Comparison of ENCODE assay signal across 25 mouse cellular contexts in genomic region chr3:79413492-79413891, GRCm38 (mm10).
A peak's percentile ranks its signal among the peaks of the same experiment; 100 is the strongest.
DNase-seq lines count a peak whose midpoint lies in the region; ATAC-seq and TF ChIP-seq lines count a peak whose summit lies in the region.
"Had no signal": no experiment of that assay in that cellular context is flagged by ENCODE, and none has a peak within 500 bp of the region (broad histone marks: within the 10 kb centered on the region; RNA-seq: fewer than 3 reads in every experiment).

No protein-coding gene starts in this region.

- no peaks in the 10 kb centered on the region for H3K9me3 ChIP-seq in forebrain, embryonic 10.5 days
- no peaks in the 10 kb centered on the region for H3K9me3 ChIP-seq in forebrain, embryonic 15.5 days
- no peaks in the 10 kb centered on the region for H3K9me3 ChIP-seq in hindbrain, embryonic 10.5 days
- H3K9me3 ChIP-seq in hindbrain, embryonic 14.5 days (ENCODE audit: control insufficient read depth, low read length) = no peaks in the 10 kb centered on the region
- H3K9me3 ChIP-seq in liver, postnatal 0 days (ENCODE audit: low read length) = no peaks in the 10 kb centered on the region
- H3K9me3 ChIP-seq: embryonic facial prominence, embryonic 10.5 days; embryonic facial prominence, embryonic 12.5 days; forebrain, embryonic 12.5 days; G1E had no signal

- H3K9ac ChIP-seq in forebrain, embryonic 15.5 days (replicated peaks) = no peak overlapping the region
- no peak overlapping the region for H3K9ac ChIP-seq in hindbrain, embryonic 14.5 days
- H3K9ac ChIP-seq in liver, postnatal 0 days (replicated peaks) = no peak overlapping the region
- H3K9ac ChIP-seq: embryonic facial prominence, embryonic 12.5 days; forebrain, embryonic 12.5 days; forebrain, postnatal 0 days had no signal

- no peak for DNase-seq in forebrain, embryonic 10.5 days (ENCODE audit: extremely low spot score, low spot score)
- DNase-seq in hindbrain, embryonic 10.5 days (ENCODE audit: low spot score) = no peak
- DNase-seq in hindbrain, embryonic 14.5 days (ENCODE audit: low spot score) = no peak
- no peak for DNase-seq in liver, postnatal 0 days
- DNase-seq in liver = no peak
- DNase-seq: adrenal gland, adult 8-10 months; adrenal gland, postnatal 14 days; adrenal gland, postnatal 36 days; B cell, adult 2 months; cerebellum, adult 11-12 months; cerebellum, adult 2 months; cerebellum, adult 9-10 months; cerebellum, postnatal 10 days; cerebellum, postnatal 25 days; forebrain, postnatal 0 days had no signal

- no peak for TF ChIP-seq CTCF in liver, postnatal 0 days (IDR thresholded peaks at IDR 0.05; ENCODE audit: low read depth)

- whole genome bisulfite sequencing in forebrain, embryonic 10.5 days = 82% methylated on average over 1 of the region's 1 CpGs
- 96% methylated on average over 1 of the region's 1 CpGs for WGBS in forebrain, embryonic 15.5 days
- WGBS in hindbrain, embryonic 10.5 days = 91% methylated on average over 1 of the region's 1 CpGs
- 94% methylated on average over 1 of the region's 1 CpGs for WGBS in hindbrain, embryonic 14.5 days
- WGBS in liver, postnatal 0 days (ENCODE audit: insufficient replicate concordance) = 58% methylated on average over 1 of the region's 1 CpGs

- no peak for ATAC-seq in forebrain, embryonic 15.5 days (replicated peaks)
- no peak for ATAC-seq in hindbrain, embryonic 14.5 days (ENCODE audit: low FRiP score)
- peak; percentile 62 for ATAC-seq in liver, postnatal 0 days
- ATAC-seq: activated CD4-positive, CD25-positive, alpha-beta regulatory T cell, adult 4 months; CD4-positive, CD25-positive, alpha-beta regulatory T cell, adult 4 months; forebrain, embryonic 14.5 days; forebrain, postnatal 0 days; Patski had no signal

- H3K36me3 ChIP-seq in forebrain, embryonic 10.5 days (replicated peaks) = no peaks in the 10 kb centered on the region
- no peaks in the 10 kb centered on the region for H3K36me3 ChIP-seq in forebrain, embryonic 15.5 days
- no peaks in the 10 kb centered on the region for H3K36me3 ChIP-seq in hindbrain, embryonic 10.5 days
- H3K36me3 ChIP-seq in hindbrain, embryonic 14.5 days (replicated peaks; ENCODE audit: control insufficient read depth, insufficient read depth) = no peaks in the 10 kb centered on the region
- H3K36me3 ChIP-seq in liver, postnatal 0 days (replicated peaks; ENCODE audit: insufficient read depth, low read length) = no peaks in the 10 kb centered on the region
- H3K36me3 ChIP-seq: embryonic facial prominence, embryonic 10.5 days; embryonic facial prominence, embryonic 12.5 days; forebrain, embryonic 12.5 days; G1E had no signal

- H3K4me2 ChIP-seq in forebrain, embryonic 15.5 days (replicated peaks) = no peak overlapping the region
- H3K4me2 ChIP-seq in hindbrain, embryonic 14.5 days (replicated peaks) = no peak overlapping the region
- H3K4me2 ChIP-seq in liver, postnatal 0 days (ENCODE audit: low read depth, low read length) = no peak overlapping the region
- H3K4me2 ChIP-seq: embryonic facial prominence, embryonic 12.5 days; forebrain, embryonic 12.5 days had no signal

- peak overlapping the region; percentile 45; the same call in 1 of the 2 replicates for H3K27ac ChIP-seq in forebrain, embryonic 10.5 days
- H3K27ac ChIP-seq in forebrain, embryonic 15.5 days (replicated peaks) = no peak overlapping the region
- H3K27ac ChIP-seq in hindbrain, embryonic 10.5 days = 0 out of 2 replicates have a peak overlapping the region, but pooled peaks have one; percentile 12
- H3K27ac ChIP-seq in hindbrain, embryonic 14.5 days = no peak overlapping the region
- H3K27ac ChIP-seq in liver, postnatal 0 days (ENCODE audit: low read depth) = no peak overlapping the region
- H3K27ac ChIP-seq: embryonic facial prominence, embryonic 10.5 days; embryonic facial prominence, embryonic 12.5 days; forebrain, embryonic 12.5 days had no signal

- peaks cover 63% of the 10 kb centered on the region for H3K4me1 ChIP-seq in forebrain, embryonic 10.5 days
- H3K4me1 ChIP-seq in forebrain, embryonic 15.5 days = peaks cover 34% of the 10 kb centered on the region
- peaks cover 50% of the 10 kb centered on the region for H3K4me1 ChIP-seq in hindbrain, embryonic 10.5 days (replicated peaks)
- H3K4me1 ChIP-seq in hindbrain, embryonic 14.5 days (replicated peaks; ENCODE audit: control insufficient read depth, insufficient read depth, low read length) = peaks cover 25% of the 10 kb centered on the region
- peaks cover 2% of the 10 kb centered on the region; the same call in 1 of the 2 replicates for H3K4me1 ChIP-seq in liver, postnatal 0 days (ENCODE audit: insufficient read depth)

- H3K4me3 ChIP-seq in forebrain, embryonic 10.5 days = no peak overlapping the region
- no peak overlapping the region for H3K4me3 ChIP-seq in forebrain, embryonic 15.5 days
- H3K4me3 ChIP-seq in hindbrain, embryonic 10.5 days = no peak overlapping the region
- H3K4me3 ChIP-seq in hindbrain, embryonic 14.5 days (replicated peaks; ENCODE audit: low read length) = no peak overlapping the region
- H3K4me3 ChIP-seq in liver, postnatal 0 days (ENCODE audit: low read depth, low read length) = no peak overlapping the region
- H3K4me3 ChIP-seq: embryonic facial prominence, embryonic 10.5 days; embryonic facial prominence, embryonic 12.5 days; forebrain, embryonic 12.5 days had no signal

- H3K27me3 ChIP-seq in forebrain, embryonic 10.5 days (ENCODE audit: poor library complexity, severe bottlenecking) = no peaks in the 10 kb centered on the region
- H3K27me3 ChIP-seq in forebrain, embryonic 15.5 days = no peaks in the 10 kb centered on the region
- no peaks in the 10 kb centered on the region for H3K27me3 ChIP-seq in hindbrain, embryonic 10.5 days (ENCODE audit: insufficient read depth, poor library complexity, severe bottlenecking)
- H3K27me3 ChIP-seq in hindbrain, embryonic 14.5 days (ENCODE audit: control insufficient read depth, insufficient read depth, low read length) = no peaks in the 10 kb centered on the region
- H3K27me3 ChIP-seq in liver, postnatal 0 days (ENCODE audit: insufficient read depth, low read length) = no peaks in the 10 kb centered on the region
- H3K27me3 ChIP-seq: CH12.LX; embryonic facial prominence, embryonic 12.5 days; forebrain, embryonic 12.5 days; Patski had no signal

- no peak for TF ChIP-seq EP300 in liver, postnatal 0 days (IDR thresholded peaks at IDR 0.05; ENCODE audit: low read depth)

Comparison
In these comparisons a context has a peak if more than half of its experiments do, and no peak if none do; other contexts are left out.
1. H3K27ac ChIP-seq: peak in forebrain, embryonic 10.5 days (single experiment) and hindbrain, embryonic 10.5 days (single experiment); none in forebrain, embryonic 15.5 days (single experiment), hindbrain, embryonic 14.5 days (single experiment) and liver, postnatal 0 days (single experiment).